Mouse (Mus musculus) forebrain, embryonic 15.5 days (tissue): Measurements from ENCODE around the gene Tpbgl. TPM values are rescaled to one million over a fixed set of nuclear protein-coding genes. Genes with fewer than 3 reads are reported as not detected.

Experiments used
- polyA plus RNA-seq: library from polyadenylated mRNA; unstranded; fragments of >200 nt; fragmentation: Nextera tagmentation; extraction: Ambion mirVana; gene quantifications from 2 replicates; pipeline ENCODE4 v1.2.1, GENCODE M21; 2015

The Tpbgl gene
- polyA plus RNA-seq, 1 experiment from 2014 or later = 0.50 TPM

Other genes starting within 250 kb of the Tpbgl start
- 40.0 and 41.8 TPM in 2 replicates for gene Gdpd5, start 245.7 kb downstream of the Tpbgl start, polyA plus RNA-seq
- gene Klhl35, start 161.1 kb downstream of the Tpbgl start, polyA plus RNA-seq = 3.8 and 7.1 TPM in 2 replicates
- 553 and 561 TPM in 2 replicates for gene Rps3, start 143.4 kb downstream of the Tpbgl start, polyA plus RNA-seq
- gene Arrb1, start 91.6 kb downstream of the Tpbgl start, polyA plus RNA-seq = 14.3 and 15.1 TPM in 2 replicates
- gene Slco2b1, start 84.2 kb upstream of the Tpbgl start, polyA plus RNA-seq = 4.5 and 4.9 TPM in 2 replicates
- not detected in 2 replicates for gene Olfr520, start 103.2 kb upstream of the Tpbgl start, polyA plus RNA-seq
- not detected in 2 replicates for gene Olfr521, start 136.4 kb upstream of the Tpbgl start, polyA plus RNA-seq
- 1.6 and 1.9 TPM in 2 replicates for gene Neu3, start 201.3 kb upstream of the Tpbgl start, polyA plus RNA-seq
- gene Xrra1, start 232.0 kb upstream of the Tpbgl start, polyA plus RNA-seq = 0.61 and 0.65 TPM in 2 replicates
- gene Spcs2, start 236.4 kb upstream of the Tpbgl start, polyA plus RNA-seq = 293 and 294 TPM in 2 replicates